Mouse (Mus musculus) embryo, embryonic 11 days (tissue): ENCODE results near the gene Mcoln3.

Experiments used
- DNase-seq: peaks from one replicate; pipeline ENCODE4 v3.0.0-alpha.2; 2015

Gene Mcoln3

DNA sequence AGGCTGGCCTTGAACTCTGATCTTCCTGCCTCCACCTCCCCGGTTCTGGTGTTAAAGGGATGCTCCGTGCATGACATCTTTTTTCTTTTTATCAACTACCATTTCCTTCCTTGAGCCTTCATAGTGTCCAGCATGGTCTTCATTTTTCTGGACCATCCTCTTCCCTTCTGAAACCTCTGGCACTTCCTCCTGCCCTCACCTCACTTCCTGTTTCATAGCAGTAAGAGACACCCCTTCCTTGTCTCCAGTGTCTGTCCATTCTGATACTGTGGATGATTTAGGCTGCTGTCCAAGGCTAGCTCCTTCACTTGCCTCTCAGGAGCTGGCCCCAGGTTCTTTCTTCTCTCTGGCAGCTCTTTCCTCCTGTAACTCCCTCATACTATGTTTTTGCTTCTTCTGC is 18.2 kb downstream of the Mcoln3 start:
- no peak for DNase-seq

DNA sequence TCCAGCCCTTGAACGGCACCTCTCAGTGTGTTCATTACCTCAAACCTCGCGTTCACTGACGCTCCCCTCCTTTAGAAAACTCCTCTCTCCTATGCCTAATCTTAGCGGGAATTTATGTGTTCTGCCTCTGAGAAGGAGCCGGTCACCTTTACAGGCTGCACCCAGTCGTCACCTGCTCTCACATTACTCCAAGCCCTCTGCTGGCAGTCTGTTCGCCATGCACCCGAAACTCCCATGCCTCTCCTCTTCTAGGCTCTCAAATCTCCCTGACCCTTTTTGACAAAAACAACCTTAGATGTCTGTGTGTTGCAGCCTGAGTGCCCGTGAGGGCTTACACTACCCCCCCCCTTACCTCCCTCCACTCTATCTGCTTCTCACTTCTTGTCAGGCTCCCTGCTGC is 19.2 kb downstream of the Mcoln3 start:
- no peak for DNase-seq

- no peak for DNase-seq
These were observed 23.0 kb downstream of the Mcoln3 start for GRCm38 (mm10) chr3:146140276-146140675.

DNA sequence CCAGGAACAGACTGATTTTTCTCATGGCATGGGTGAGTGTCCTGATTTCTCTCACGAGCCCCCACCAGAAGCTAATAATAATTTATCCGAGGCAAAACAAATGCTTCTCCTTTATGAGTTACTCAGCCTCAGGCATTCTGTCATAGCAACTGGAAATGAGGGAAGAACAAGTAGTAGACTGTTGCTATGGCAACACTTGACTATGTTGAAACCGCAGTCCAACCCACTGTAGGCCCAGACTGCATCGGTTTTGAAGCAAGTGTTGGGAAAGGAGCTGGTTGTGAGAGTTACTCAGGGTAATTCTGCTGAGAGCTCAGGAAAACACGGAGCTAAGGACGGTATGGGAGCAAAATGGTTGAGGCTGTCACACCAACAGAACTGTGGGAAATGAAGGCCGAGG is 25.3 kb downstream of the Mcoln3 start:
- no peak for DNase-seq

- no peak for DNase-seq
These were observed 28.3 kb downstream of the Mcoln3 start for GRCm38 (mm10) chr3:146145501-146145900.

DNA sequence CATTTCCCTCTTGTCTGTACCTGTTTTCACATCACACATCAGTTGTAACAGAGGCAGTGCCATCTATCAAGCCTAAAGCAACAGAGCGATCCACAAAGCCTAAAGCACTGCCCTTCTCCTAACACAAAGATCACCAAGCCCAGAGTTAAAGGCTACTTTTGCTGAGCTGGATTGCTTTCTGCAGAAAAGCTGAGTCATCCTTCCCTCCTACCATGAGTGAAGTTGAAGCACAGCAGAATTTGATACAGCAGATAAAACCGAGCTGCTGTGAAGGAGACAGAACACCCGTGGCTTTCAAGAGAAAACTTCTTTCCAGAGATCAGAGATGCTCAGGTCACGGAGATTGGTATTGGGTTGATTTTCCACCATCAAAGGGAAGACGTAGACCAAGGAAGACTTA is 28.9 kb downstream of the Mcoln3 start:
- DNase-seq = no peak

DNA sequence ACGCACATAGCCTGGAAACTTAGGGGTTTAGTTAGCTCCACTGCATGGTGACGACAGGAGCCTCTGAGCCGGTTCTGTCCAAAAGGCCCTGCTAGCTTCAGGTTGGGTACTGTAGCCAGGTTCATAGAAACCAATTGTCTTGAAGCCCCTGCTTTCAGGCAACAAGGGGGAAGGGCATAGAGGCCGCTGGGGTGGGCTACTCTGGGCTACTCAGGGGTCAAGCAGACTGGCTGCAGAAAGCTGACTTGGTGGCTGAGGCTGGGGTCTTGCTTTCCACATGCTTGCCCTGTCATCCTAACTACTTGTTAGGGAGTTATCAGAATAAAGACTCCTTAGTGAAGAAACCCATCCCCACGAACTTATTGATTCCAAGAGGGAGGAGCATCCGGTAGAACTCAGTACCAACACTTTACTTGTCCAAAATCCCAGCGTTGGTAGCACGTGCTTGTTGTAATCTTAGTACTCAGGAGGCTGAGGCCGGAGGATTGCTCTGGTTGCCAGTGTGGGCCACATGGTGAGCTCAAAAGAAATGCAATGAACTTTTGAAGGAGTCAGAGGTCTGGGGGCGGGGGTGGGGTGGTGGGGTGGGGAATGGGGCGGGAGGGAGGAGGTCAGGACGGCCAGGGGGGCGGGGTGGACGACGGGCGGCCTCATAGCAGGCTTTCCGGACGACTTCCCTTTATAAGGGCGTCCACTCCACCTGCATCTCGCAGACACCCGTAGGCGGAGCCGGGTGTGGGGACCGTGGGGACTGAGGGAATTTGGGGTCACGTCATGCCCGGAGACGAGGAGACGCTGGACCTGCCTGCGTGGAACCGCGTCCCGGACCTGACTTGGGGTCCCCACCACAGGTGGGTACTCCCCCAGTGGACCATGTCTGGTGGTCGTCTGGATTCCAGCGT is 32.2 kb downstream of the Mcoln3 start, which contains the start of gene Mcoln2:
Gene Mcoln2 (plus strand): TSS at position 678 of the 902 bp plus-strand sequence.
- peak; percentile 23 for DNase-seq

GRCm38 (mm10) chr3:146150058-146150400 is 32.8 kb downstream of the Mcoln3 start:
- DNase-seq = peak; percentile 57

GRCm38 (mm10) chr3:146150560-146150959 is 33.3 kb downstream of the Mcoln3 start:
- DNase-seq = peak; percentile 25

- no peak for DNase-seq
These were observed 34.1 kb downstream of the Mcoln3 start for GRCm38 (mm10) chr3:146151328-146151727.

DNA sequence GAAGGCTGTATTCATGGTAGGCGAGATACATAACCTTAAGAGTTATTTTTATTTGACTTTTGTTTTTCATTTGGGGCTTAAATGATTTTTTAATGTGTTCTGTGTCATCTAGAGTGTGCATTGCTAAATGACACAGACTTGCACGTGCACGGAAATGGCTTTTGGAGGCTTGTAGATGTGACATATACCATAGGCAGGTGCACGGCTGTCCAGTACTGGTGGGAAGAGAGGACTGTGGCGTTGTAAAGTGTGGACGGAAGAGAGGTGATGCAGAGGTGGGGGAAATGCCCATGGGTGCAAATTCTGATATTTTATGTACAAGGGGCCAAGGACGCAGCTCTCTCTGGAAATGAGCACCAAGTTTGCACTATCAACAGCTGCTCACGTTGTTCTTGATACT is 34.5 kb downstream of the Mcoln3 start:
- no peak for DNase-seq

DNA sequence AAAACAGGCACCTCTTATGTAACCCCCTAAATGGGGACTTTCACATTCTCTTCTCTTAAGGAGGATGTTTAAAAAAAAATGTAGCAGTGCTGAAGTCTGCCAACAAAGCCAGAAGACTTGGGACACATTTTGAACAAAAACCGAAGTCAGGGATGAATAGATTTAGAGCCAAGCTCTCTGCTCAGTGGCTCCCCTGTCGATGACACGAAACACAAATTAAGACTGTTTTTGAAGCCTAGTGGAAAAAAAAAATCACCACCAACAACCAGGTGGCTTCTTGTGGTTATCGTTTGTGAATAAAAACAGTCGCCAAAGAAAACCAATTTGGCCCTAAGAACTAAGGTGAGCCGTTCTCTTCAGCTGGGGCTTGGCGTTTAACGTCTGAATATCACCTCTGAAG is 35.1 kb downstream of the Mcoln3 start:
- DNase-seq = no peak

DNA sequence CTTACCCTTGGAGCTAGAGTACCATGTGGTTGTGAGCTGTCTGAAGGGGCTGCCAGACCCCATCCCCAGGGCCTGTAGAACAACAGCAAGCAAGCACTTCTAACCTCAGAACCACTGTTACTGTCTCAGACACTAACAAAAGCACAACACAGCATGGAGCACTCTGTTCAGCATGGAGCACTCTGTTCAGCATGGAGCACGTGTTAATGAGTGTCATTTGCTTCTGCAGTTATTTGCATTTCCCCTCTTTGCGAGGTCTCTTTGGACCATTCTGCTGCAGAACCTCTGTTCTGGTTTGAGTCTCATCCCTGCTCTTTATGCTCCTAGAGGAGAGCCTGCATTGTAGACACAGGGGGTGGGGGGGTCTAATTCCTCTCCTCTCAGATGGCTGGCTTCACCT is 35.7 kb downstream of the Mcoln3 start:
- no peak for DNase-seq

GRCm38 (mm10) chr3:146153862-146154611 is 36.8 kb downstream of the Mcoln3 start:
- peak; percentile 60 for DNase-seq

GRCm38 (mm10) chr3:146155628-146156576 is 38.7 kb downstream of the Mcoln3 start:
- DNase-seq = no peak

- no peak for DNase-seq
These were observed 39.6 kb downstream of the Mcoln3 start for GRCm38 (mm10) chr3:146156811-146157210.

GRCm38 (mm10) chr3:146158039-146158438 is 40.8 kb downstream of the Mcoln3 start:
- DNase-seq = no peak

DNA sequence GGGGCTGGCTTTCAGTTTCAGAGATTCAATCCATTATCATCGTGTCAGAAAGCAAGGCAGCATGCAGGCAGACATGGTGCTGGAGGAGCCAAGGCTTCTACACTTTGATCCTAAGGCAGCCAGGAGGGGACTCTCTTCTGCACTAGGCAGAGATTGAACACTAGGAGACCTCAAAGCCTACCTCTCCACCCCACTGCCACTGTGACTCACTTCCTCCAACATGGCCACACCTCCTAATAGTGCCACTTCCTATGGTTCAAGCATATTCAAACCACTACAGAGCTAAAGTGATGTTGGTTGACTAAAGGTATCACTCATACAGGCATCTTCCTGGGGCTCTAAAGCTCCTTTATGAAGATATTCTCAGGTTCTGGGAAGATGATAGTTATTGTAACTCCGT is 42.1 kb downstream of the Mcoln3 start:
- DNase-seq = no peak

- DNase-seq = no peak
These were observed 44.9 kb downstream of the Mcoln3 start for GRCm38 (mm10) chr3:146162197-146162596.

DNA sequence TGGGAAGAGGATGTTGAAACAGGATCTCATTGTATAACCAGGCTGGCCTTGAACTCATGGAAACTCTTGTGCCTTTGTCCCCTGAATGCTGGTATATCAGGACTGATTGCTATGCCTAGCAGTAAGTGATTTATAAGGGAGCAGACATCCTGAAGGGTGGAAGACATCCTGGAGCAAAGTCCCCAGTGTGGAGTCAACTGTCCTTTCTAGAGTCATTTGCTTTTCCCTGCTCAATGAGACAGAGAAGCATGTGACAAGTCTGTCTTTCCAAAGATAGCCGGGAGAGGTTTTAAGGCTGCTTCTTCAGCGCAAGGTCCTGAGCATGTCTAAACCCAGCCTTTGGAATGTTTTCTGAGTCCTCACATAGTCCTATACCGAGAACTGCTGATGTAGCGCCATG is 52.1 kb downstream of the Mcoln3 start:
- no peak for DNase-seq

DNA sequence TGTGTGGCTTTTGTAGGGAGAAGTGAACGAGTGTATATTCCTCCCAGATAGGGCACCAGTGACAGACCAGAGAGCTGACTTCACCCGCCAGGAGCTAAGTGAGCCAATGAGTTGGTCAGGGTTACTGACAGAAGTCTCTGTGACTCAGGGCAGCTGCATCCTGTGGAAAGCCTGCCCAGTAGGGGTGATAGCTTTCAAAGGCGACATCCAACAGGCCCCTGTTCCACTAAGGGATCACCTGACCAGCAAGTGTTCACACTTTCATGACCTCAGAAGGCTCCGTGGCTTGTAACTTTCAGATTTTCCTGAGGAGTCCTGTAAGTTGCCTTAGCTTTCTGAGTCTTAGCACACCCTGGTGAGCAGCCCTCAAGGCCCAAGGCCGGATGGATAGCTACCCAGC is 55.8 kb downstream of the Mcoln3 start:
- DNase-seq = no peak

GRCm38 (mm10) chr3:146174215-146174614 is 57.0 kb downstream of the Mcoln3 start:
- DNase-seq = no peak

DNA sequence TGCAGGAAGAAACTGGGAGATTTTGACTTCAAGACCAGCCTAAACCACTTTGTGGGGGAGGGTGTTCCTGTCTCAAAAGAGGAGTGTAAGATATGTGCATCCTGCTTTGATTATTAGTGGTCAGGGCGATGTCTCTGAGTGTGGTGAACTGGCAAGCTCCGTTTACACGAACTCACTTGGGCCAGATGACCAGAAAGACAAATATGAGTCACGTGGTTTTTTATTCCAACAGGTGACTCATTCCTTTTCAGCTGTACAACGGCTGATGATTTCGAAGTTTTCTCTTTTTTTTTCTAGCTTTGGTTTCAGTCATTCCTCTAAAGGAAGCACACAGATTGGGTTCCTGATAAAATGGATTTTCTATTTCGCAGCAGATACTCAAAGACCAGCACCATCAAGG is 60.0 kb downstream of the Mcoln3 start:
- no peak for DNase-seq
